Mouse (Mus musculus): ENCODE results near the gene Prss32.

DNA sequence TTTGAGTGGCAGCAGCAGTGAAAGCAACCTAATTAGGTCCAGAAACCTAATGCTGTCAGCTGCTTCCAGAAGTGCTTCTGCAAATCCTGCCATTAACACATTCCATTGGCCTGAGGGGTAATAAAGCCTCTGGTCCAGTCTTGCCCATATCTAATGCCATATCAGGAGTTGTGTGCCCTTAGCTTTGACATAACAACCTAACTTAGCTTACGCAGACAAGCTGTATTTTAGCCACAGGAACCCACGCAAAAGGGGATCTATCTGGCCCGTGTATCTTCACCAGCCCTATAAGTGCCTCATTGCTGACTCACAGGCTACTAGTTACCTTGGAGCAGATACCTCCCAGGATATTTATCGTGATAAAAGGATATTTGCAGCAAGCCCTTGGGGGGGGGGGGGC is 18.1 kb upstream of the Prss32 start:
- TF ChIP-seq CTCF (conservative IDR thresholded peaks at IDR 0.05; ENCODE audit: low read length) (no peak), POU5F1 (IDR thresholded peaks at IDR 0.05; ENCODE audit: borderline replicate concordance, low read length) (no peak), NANOG (IDR thresholded peaks at IDR 0.05; ENCODE audit: borderline replicate concordance, low read length) (no peak)

All from E14TG2a.4 (cell line).